Mouse (Mus musculus): ENCODE data around the gene Sept1.
"Not testable (repeated sequence)": the region's sequence is repeated elsewhere in the genome, so short reads cannot be mapped to it uniquely, and the experiment has no call there.

The Sept1 gene

DNA sequence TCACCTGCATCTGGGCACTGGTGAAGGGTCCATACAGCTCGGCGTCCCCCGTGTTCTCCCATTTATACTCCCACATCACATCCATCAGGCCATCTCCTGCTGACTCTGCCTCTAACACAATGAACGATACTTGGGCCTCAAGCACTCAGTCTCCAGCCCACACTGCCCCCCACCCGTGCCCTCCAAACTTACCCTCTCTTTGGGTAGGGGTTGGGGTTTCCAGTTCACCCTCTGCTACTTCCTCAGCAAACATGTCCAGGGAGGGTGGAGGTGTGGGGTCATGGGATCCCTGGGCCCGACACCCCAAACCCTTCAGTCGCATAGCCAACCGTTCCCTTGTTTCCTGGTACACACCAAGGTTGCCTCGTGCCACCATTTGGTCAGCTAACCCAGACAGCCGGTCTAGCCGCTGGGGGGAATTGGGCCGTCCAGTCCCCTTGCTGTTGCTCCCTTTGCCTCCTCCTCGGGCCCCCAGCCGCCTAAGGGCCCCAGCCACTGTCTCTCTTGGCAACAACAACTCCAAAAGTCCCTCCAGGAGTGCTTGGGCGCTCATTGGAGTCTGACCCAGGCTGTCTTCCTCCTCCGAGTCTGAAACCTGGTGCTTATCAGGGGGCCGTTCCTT is 38.8 kb downstream of the Sept1 start:
- DNase-seq (ENCODE audit: low spot score), result no peak

DNA sequence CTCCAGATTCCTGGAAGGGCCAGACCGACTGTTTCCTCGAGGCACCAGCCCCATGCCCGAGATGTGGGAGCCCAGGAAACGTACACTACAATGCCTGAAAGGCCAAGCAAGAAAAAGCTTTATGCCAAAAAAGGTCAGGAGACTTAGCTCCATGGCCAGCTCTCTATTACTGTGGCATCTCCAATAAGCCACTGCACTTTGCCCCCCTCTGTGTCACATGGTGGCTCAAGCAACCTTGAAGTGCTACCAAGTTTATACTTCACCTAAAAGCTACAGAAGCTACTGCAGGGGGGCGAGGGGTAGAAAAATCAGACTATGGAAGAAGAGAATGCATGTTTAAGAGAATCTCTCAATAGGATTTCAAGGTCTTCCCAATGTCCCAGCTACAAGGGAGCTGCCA is 39.9 kb downstream of the Sept1 start:
- no peak for DNase-seq (ENCODE audit: low spot score)

DNA sequence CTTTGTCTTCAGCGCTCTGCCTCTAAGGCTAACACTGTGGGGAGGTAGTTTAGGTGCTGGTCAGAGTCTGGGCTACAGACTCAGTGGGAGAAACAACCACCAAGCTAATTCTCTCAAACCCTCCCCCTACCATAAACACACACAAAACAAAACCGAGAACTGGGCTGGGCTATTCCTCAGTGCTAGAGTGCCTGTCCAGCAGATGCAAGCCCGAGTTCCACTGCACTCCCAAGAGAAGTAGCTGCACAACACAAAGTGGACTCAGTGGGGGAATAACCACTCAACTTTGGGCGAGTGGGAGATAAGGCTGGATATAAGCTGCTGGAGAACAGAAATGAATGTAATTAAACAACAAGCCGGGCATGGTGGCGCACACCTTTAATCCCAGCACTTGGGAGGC is 42.3 kb downstream of the Sept1 start:
- no peak for DNase-seq (ENCODE audit: low spot score)

DNA sequence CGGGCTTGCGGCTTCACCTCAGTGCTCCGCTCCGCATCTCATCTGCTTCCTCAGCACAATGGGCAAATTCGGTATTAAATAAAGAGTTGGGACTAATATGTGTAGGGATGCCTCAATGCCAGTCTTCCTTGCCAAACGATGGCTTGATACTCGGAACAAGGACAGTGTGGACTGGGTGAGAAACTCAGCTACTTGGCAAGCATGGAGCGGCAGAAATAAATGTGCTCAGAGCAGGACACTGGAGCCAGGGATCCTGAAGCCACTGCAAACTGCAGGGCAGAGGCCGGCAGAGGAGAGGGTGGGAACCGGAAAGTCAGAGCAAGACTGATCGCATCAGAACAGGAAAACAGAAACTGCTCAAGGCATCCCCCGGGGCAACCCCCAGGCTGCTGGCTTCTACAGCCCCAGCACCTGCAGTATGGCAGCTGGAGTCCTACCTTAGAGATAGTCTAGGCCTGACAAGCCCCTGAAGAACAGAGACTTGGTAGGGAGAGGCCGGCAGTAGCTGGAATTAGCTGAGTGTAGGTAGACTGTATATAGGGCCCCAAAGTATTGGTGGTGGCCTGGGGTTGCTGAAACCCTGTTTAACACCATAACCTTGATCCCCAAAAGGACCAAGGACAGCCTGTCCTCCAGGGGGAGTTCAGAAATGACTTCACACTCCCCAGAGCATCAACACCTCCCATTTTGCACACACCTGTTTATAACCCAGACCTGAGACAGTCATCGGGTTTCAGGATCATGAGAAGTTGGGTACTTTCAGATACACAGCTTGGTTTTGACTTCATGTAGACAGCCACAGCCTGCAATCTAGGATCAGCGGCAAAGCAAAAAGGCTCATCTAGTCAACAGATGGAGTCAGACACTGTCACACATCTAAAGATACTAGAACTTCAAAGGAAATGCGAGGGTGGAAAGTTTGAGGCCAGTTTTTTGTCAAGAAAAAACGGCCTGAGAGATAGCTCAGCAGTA is 44.3 kb downstream of the Sept1 start:
- no peak for DNase-seq (ENCODE audit: low spot score)

DNA sequence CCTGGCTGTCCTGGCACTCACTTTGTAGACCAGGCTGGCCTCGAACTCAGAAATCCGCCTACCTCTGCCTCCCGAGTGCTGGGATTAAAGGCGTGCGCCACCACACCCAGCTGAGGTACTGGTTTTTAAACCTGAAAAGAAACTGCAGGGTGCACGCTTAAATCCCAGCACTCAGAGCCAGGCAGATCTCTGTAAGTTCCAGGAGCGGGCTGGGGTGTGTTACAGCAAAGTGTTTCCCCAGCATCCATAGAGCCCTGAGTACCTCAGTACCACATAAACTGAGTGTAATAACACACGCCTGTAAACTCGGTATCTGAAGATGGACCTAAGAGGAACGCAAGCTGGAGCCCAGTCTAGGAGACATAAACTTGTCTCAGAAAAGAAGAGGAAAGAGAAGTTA is 45.6 kb downstream of the Sept1 start:
- no peak for DNase-seq (ENCODE audit: low spot score)

DNA sequence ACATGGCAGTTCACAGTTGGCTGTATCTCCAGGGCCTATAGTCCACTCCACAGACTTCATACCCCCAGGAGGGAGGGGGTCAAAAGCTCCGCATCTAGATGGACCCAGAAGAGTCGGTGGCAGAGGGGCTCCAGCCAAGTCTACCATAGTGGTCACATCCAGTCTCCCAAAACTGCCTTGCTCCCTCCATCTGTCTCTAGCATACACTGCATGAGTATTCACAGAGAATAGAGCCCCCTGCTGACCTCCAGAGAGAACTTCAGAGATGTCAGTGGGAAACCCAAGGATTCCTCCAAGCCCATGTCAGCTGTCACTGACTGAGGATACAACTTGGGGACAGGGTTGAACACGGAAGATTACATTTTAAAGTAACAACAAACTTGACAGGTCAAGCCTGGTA is 47.3 kb downstream of the Sept1 start:
- no peak for DNase-seq (ENCODE audit: low spot score)

DNA sequence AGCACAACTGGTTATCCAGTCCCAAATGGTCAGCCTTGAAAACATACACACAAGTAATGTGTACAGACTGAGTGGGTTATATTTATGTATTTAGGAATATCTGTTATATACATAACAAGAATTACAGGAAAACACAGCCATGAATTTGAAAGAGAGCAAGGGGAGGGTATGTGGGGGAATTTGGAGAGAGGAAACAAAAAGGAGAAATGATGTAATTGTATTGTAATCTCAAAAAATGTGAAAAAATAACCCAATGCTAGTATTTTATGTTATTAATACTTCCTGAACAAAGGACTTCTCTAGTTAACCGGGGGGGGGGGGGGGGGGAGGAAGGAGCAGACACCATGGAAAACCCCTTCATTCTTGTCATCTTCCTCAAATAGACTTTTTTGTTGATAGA is 48.2 kb downstream of the Sept1 start:
- no peak for DNase-seq (ENCODE audit: low spot score)

DNA sequence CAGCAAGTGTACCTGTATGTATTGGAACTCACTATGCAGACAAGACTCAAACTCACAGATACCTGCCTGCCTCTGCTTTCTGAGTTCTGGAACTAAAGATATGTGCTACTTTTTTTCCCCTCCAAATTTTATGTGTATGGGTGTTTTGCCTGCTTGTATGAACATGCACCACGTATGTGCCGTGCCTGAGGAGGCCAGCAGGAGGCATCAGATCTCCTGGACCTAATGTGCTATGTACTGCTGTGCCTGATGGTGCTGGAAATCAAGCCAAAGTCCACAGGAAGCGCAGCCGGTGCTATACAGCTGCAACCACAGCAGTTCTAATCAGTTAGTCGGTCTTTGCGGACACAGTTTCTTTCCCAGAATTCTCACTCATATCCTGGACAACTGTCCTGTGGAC is 49.1 kb downstream of the Sept1 start:
- DNase-seq (ENCODE audit: low spot score), result no peak

DNA sequence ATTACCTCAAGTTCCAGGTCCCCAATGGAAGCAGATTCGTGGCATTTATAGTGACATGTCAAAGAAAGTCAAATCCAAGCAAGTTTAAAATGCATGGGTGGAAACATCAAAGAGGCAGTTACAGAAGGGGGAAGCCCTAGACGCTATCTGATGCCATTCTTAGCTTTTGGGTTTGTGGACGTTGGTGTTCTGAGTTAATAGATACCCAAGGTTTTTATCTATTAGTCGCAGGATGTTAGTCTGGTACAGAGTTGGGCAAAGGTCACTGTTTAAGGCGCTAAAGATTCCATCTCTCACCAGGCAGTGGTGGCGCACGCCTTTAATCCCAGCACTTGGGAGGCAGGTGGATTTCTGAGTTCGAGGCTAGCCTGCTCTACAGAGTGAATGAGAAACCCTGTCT is 49.6 kb downstream of the Sept1 start:
- no peak for DNase-seq (ENCODE audit: low spot score)

DNA sequence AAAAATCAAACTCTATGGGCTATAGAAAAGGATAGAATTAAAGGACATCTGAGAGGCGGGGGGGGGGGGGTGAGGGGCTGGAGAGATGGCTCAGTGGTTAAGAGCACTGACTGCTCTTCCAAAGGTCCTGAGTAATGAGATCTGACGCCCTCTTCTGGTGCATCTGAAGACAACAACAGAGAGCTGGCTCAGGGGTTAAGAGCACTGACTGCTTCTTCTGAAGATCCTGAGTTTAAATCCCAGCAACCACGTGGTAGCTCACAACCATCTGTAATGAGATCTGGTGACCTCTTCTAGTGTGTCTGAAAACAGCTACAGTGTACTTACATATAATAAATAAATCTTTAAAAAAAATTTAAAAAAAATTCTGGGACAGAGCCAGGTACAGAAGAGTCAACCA is 51.2 kb downstream of the Sept1 start:
- DNase-seq (ENCODE audit: low spot score), result not testable (repeated sequence)

DNA sequence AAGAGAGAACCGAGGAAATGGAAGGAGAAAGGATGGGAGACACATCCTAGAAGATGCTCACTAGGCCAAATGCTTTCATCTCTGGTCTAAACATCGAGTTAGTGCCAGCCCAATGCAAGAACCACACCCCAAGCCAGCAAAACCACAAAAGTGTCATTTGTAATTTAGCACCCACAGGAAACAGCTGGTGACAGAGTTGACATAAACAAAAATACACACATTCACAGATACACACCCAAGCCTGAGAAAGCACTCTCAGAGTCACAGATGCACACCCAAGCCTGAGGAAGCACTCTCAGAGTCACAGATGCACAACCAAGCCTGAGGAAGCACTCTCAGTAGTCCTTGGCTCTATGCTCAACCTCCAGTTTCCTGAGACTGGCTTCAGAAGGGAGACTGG is 52.1 kb downstream of the Sept1 start:
- no peak for DNase-seq (ENCODE audit: low spot score)

DNA sequence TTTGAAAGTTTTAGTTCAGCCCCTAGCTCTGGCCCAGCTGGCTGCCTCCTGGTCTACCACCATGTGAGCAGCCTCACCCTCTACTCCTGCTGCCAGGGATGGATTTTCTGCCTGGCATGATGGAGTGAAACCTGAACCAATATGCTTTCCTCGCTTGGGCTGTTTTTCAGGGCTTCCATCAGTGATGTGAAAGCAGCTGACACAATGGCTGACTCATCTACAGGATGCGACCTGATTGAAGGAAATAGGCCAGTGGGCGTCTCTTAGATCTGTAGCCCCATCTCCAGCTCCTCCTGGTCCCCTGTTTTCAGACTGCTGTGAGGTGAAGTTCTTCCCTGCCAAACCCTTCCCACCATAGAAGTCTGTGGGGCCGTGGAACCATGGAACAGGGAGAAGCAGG is 56.0 kb downstream of the Sept1 start:
- DNase-seq (ENCODE audit: low spot score), result no peak

DNA sequence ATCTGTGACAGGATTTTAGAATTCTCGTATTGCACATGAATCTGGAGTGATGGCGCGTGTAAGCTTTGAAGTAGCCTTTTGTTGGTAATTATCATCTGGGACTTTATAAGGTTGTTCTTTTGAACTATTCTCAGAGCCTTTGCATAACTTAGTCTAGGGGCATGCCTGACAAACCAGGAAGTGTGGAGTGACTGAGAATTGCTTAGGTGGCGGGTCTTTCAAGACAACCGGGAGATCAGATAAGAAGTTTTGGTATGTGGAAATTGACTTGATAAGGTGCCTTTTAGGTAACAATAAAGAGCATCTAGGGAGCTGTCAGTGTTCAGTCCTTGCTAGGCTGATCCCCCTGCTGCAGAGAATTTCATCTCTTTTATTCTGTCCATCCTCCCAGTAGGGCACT is 66.4 kb downstream of the Sept1 start:
- no peak for DNase-seq (ENCODE audit: low spot score)

DNA sequence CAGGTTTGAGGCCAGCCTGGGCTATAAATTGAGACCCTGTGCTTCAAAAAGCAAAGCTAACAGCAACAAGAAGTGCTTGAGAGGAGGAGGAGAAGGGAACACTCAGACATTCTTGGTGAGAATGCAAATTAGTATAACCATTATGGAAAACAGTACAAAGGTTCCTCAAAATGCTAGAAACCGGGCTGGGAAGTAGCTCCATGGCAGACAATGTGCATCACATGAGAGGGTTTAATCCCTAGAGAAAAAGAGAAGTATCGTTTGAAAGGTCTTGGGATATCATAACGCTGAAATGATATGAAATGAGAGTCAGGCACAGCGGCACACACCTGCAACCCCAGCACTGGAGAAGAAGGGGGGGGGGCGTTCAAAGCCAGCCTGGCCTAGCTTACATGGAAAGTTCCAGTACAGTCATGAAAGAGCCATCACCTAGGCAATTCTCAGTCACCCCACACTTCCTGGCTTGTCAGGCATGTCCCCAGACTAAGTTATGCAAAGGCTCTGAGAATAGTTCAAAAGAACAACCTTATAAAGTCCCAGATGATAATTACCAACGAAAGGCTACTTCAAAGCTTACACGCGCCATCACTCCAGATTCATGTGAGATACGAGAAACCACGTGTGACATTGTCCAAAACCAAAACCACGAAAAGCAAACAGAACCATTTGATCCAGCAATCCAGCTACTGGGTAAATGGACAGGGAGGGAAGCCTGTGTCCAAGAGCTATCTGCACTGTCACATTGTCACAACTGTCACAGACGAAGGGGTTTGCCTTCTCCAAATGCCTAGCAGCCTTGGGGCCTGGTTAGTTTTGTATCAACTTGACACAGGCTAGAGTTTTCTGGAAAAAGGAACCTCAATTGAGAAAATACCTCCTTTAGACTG is 67.1 kb downstream of the Sept1 start:
- DNase-seq (ENCODE audit: low spot score), result no peak
